Mouse (Mus musculus) kidney, adult 2 months (tissue): Measurements from ENCODE around the gene Tomm5.

ENCODE experiments used
- CTCF ChIP-seq: fragments of 200-500 bp; conservative IDR thresholded peaks from 2 replicates; pipeline ENCODE4 v1.5.1; 2011; ENCODE audit warnings: low read depth, mild to moderate bottlenecking, control low read depth, low read length, moderate library complexity, mixed read lengths; ENCODE audit not compliant: insufficient read depth, insufficient read length
- POLR2A ChIP-seq: fragments of 200-500 bp; IDR thresholded peaks from one replicate; pipeline ENCODE4 v1.6.1; 2011; ENCODE audit warnings: low read depth, low read length, control low read depth

GRCm38 (mm10) chr4:45072261-45072973 is 35.5 kb downstream of the Tomm5 start:
- TF ChIP-seq CTCF (no peak), POLR2A (no peak)
